12 mouse cellular contexts compared by ENCODE assay signal in genomic region chr9:56658580-56658979, GRCm38 (mm10).
"Had no signal": no experiment of that assay in that cellular context is flagged by ENCODE, and none has a peak within 500 bp of the region (broad histone marks: within the 10 kb centered on the region; RNA-seq: fewer than 3 reads in every experiment).

No protein-coding gene starts in this region.

- H3K4me3 ChIP-seq: liver, embryonic 13.5 days; midbrain, embryonic 12.5 days; midbrain, embryonic 15.5 days; neural tube, embryonic 12.5 days; neural tube, embryonic 15.5 days had no signal

- H3K27ac ChIP-seq: kidney, postnatal 0 days; liver, embryonic 13.5 days; macrophage; midbrain, embryonic 12.5 days; midbrain, embryonic 15.5 days; neural tube, embryonic 12.5 days; neural tube, embryonic 15.5 days; stomach, postnatal 0 days had no signal

- H3K9ac ChIP-seq: liver, embryonic 13.5 days; lung, embryonic 14.5 days; midbrain, embryonic 12.5 days; midbrain, embryonic 15.5 days; neural tube, embryonic 12.5 days; neural tube, embryonic 15.5 days had no signal

- H3K9me3 ChIP-seq: liver, embryonic 13.5 days; midbrain, embryonic 12.5 days; midbrain, embryonic 15.5 days; neural tube, embryonic 12.5 days; neural tube, embryonic 15.5 days had no signal

- H3K4me2 ChIP-seq: liver, embryonic 13.5 days; lung, embryonic 14.5 days; midbrain, embryonic 12.5 days; midbrain, embryonic 15.5 days; neural tube, embryonic 12.5 days; neural tube, embryonic 15.5 days had no signal

- DNase-seq: kidney, postnatal 25 days; liver, embryonic 13.5 days; lung, embryonic 14.5 days; thymus, postnatal 25 days had no signal

- H3K36me3 ChIP-seq: liver, embryonic 13.5 days; midbrain, embryonic 12.5 days; midbrain, embryonic 15.5 days; neural tube, embryonic 12.5 days; neural tube, embryonic 15.5 days had no signal

- H3K4me1 ChIP-seq: liver, embryonic 13.5 days had no signal

- ATAC-seq: lung, postnatal 0 days; midbrain, embryonic 15.5 days had no signal

- H3K27me3 ChIP-seq: liver, embryonic 13.5 days; midbrain, embryonic 15.5 days; neural tube, embryonic 15.5 days had no signal
